Mouse (Mus musculus): ENCODE results near the gene Ifitm10. TPM values are rescaled to one million over a fixed set of nuclear protein-coding genes. Genes with fewer than 3 reads are reported as not detected.

The Ifitm10 gene
- polyA plus RNA-seq, 1 experiment = 1.5 TPM

DNA sequence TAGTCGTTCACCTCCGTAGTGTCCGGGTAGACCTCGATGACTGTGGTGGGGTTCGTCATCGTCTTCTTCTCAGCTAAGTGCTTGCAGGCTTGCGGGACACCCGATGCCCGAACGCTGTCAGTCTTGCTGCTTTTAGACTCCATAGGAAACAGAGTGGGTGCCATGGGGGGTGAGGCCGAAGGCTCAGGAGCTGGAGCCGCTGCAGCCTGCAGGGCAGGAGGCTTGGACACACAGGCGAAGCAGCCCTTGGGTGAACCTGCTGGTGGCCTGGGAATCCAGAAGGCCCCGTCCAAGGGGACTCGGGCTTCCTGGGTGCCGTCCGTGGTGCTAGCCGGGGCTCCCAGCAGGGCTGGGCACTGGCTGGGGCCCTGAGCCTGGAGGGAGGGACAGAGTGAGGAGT, 2.6 kb downstream of the Ifitm10 start:
- Histone ChIP-seq H3K4me3 (ENCODE audit: low read depth, low read length) (no peak overlapping the region), H3K27ac (ENCODE audit: insufficient read depth, low read depth, low read length) (no peak overlapping the region), H3K36me3 (ENCODE audit: control insufficient read depth, insufficient read depth, low read length) (peaks cover 9% of the 10 kb centered on the region), H3K4me1 (ENCODE audit: control insufficient read depth, insufficient read depth, insufficient read length, low read length) (no peaks in the 10 kb centered on the region), H3K27me3 (ENCODE audit: control insufficient read depth, insufficient read depth, low read length) (peaks cover 15% of the 10 kb centered on the region)
- 75% methylated on average over 18 of the region's 18 CpGs for WGBS
- TF ChIP-seq POLR2A (IDR thresholded peaks at IDR 0.05; ENCODE audit: low read depth, low read length) = no peak
- no peak for TF ChIP-seq CTCF (IDR thresholded peaks at IDR 0.05; ENCODE audit: extremely low read depth, insufficient read length, insufficient replicate concordance, low read depth, low read length)

DNA sequence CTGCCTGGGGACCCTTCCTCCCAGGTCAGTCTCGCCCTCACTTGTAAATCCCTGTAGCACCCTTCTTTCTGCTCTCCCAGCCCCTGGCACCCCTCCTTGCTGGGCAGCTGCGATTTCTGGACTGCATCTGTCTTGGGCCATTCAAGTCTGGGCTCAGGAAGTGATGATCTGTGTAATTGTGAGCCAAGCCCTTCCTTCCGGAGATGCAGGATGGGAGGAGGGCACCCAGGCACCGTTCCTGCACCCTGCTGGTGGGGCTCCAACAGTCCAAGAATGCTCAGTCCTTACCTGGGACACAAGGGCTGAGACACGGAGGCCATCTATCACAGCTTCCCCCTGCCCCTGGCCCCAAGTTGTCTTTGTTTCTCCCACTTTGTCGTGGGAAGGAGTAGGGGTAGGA, 3.7 kb downstream of the Ifitm10 start:
- WGBS = 57% methylated on average over 6 of the region's 6 CpGs
- TF ChIP-seq POLR2A (IDR thresholded peaks at IDR 0.05; ENCODE audit: low read depth, low read length) (no peak), CTCF (IDR thresholded peaks at IDR 0.05; ENCODE audit: extremely low read depth, insufficient read length, insufficient replicate concordance, low read depth, low read length) (no peak)
- Histone ChIP-seq H3K27ac (ENCODE audit: insufficient read depth, low read depth, low read length) (no peak overlapping the region), H3K4me3 (ENCODE audit: low read depth, low read length) (no peak overlapping the region), H3K4me1 (ENCODE audit: control insufficient read depth, insufficient read depth, insufficient read length, low read length) (no peaks in the 10 kb centered on the region), H3K36me3 (ENCODE audit: control insufficient read depth, insufficient read depth, low read length) (peaks cover 1% of the 10 kb centered on the region; the same call in 1 of the 2 replicates), H3K27me3 (ENCODE audit: control insufficient read depth, insufficient read depth, low read length) (peaks cover 15% of the 10 kb centered on the region)

DNA sequence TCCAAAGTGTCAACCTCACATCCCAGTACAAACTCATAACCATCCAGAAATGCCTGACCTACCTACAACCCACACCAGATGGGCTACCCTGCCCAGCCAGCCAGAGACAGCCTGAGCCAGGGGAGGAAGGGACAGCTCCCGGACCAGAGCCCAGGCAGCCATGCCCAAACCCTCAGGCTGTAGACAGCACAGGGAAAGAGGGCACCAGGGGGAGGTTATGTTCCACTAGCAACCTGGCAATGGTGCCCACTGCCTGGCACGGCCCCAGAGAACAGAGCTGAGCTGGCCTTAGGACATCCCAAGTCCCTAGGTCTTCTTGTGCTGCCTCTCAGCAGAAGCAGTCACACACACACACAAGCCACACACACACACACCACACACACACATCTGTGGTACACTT, 4.7 kb downstream of the Ifitm10 start:
- WGBS = 66% methylated on average over 2 of the region's 2 CpGs

DNA sequence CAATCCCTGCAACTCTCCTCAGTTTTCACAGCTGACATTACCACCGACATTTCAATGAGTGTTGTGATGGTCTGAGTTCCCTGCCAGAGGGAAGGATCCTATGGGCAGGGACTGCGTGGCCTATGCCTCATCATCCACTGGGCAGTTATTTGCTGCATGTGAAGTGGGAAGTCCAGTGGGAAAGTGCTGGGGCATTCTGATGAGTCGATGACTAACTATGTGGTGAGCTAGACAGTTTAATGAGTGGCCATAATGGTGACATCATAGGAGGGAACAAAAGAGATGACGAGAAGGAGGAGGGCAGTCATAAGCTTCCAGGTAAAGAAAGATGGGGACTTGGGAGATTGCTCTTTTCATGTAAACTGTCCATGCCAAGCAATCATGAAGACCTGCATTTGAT, 10.4 kb downstream of the Ifitm10 start:
- no peaks in the 10 kb centered on the region for H3K36me3 ChIP-seq (ENCODE audit: control insufficient read depth, insufficient read depth, low read length)
- no peaks in the 10 kb centered on the region for H3K4me1 ChIP-seq (ENCODE audit: control insufficient read depth, insufficient read depth, insufficient read length, low read length)
- H3K4me3 ChIP-seq (ENCODE audit: low read depth, low read length) = no peak overlapping the region
- WGBS = 53% methylated on average over 4 of the region's 4 CpGs
- H3K27ac ChIP-seq (ENCODE audit: insufficient read depth, low read depth, low read length) = no peak overlapping the region
- TF ChIP-seq CTCF (IDR thresholded peaks at IDR 0.05; ENCODE audit: extremely low read depth, insufficient read length, insufficient replicate concordance, low read depth, low read length) (no peak), POLR2A (IDR thresholded peaks at IDR 0.05; ENCODE audit: low read depth, low read length) (no peak)
- no peaks in the 10 kb centered on the region for H3K27me3 ChIP-seq (ENCODE audit: control insufficient read depth, insufficient read depth, low read length)

More for the DNA sequence above, 4.7 kb downstream of the Ifitm10 start:
- H3K36me3 ChIP-seq (ENCODE audit: control insufficient read depth, insufficient read depth, low read length) = no peaks in the 10 kb centered on the region
- H3K4me1 ChIP-seq (ENCODE audit: control insufficient read depth, insufficient read depth, insufficient read length, low read length) = no peaks in the 10 kb centered on the region
- peaks cover 15% of the 10 kb centered on the region for H3K27me3 ChIP-seq (ENCODE audit: control insufficient read depth, insufficient read depth, low read length)
- no peak overlapping the region for H3K4me3 ChIP-seq (ENCODE audit: low read depth, low read length)
- H3K27ac ChIP-seq (ENCODE audit: insufficient read depth, low read depth, low read length) = no peak overlapping the region
- no peak for TF ChIP-seq POLR2A (IDR thresholded peaks at IDR 0.05; ENCODE audit: low read depth, low read length)
- no peak for TF ChIP-seq CTCF (IDR thresholded peaks at IDR 0.05; ENCODE audit: extremely low read depth, insufficient read length, insufficient replicate concordance, low read depth, low read length)

DNA sequence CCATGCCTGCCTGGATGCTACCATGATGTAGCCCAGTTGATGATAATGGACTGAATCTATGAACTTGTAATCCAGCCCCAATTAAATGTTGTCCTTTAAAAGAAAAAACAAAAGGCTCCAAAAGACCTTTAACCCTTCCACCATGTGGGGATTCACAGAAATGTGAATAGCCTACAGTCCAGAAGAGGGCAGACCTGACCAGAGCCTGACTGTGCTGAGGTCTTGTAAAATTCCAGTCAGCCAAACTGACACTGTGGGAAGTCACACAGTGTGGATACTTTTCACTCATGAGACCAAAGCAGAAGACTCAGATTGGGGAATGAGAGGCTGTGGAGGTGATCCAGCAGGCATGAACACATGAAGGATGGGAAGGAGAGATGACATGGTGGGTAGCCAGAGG, 12.8 kb downstream of the Ifitm10 start:
- Histone ChIP-seq H3K4me3 (ENCODE audit: low read depth, low read length) (no peak overlapping the region), H3K36me3 (ENCODE audit: control insufficient read depth, insufficient read depth, low read length) (no peaks in the 10 kb centered on the region), H3K4me1 (ENCODE audit: control insufficient read depth, insufficient read depth, insufficient read length, low read length) (no peaks in the 10 kb centered on the region), H3K27me3 (ENCODE audit: control insufficient read depth, insufficient read depth, low read length) (no peaks in the 10 kb centered on the region), H3K27ac (ENCODE audit: insufficient read depth, low read depth, low read length) (no peak overlapping the region)
- TF ChIP-seq CTCF (IDR thresholded peaks at IDR 0.05; ENCODE audit: extremely low read depth, insufficient read length, insufficient replicate concordance, low read depth, low read length) (no peak), POLR2A (IDR thresholded peaks at IDR 0.05; ENCODE audit: low read depth, low read length) (no peak)

DNA sequence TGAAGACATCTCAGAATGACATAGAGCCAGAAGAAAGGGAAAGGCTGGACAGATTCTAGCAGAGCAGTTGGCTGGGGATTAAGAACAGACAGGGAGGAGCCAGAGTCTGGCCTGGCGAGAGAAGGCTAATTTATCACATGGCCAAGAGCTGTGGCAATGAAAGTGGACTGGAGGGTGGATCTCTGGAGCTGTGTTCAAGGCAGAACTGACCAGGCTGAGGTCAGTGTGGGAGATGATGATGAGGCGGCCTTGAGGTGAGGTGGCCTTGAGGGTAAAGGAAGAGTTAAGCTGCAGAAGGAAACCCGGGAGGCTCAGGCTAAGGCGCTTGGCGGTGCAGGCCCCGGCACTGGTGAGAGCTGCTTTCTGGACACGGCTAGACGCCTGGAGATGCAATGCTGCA, 14.4 kb downstream of the Ifitm10 start:
- 61% methylated on average over 8 of the region's 8 CpGs for WGBS
- Histone ChIP-seq H3K27ac (ENCODE audit: insufficient read depth, low read depth, low read length) (no peak overlapping the region), H3K4me3 (ENCODE audit: low read depth, low read length) (no peak overlapping the region), H3K4me1 (ENCODE audit: control insufficient read depth, insufficient read depth, insufficient read length, low read length) (no peaks in the 10 kb centered on the region), H3K36me3 (ENCODE audit: control insufficient read depth, insufficient read depth, low read length) (no peaks in the 10 kb centered on the region), H3K27me3 (ENCODE audit: control insufficient read depth, insufficient read depth, low read length) (no peaks in the 10 kb centered on the region)
- TF ChIP-seq POLR2A (IDR thresholded peaks at IDR 0.05; ENCODE audit: low read depth, low read length) (no peak), CTCF (IDR thresholded peaks at IDR 0.05; ENCODE audit: extremely low read depth, insufficient read length, insufficient replicate concordance, low read depth, low read length) (no peak)

DNA sequence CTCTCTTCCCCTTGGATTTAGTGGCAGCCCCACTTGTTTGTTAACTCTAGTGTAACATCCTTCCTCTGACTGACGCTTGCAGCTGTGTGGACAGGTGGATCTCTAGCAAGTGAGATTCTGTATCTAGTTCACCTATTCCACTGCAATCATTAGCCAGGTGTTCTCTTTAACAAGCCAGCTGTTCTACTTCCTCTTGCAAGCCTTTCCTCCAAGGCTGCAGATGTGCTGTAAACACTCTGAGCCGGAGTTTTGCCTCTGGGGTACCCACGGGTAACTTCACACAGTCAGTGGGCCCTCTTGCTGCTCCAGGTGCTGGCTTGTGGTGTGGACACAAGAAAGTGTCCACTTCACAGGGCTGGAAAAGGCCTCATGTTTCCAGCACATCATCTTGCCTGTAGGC, 16.0 kb downstream of the Ifitm10 start:
- no peak for TF ChIP-seq CTCF (IDR thresholded peaks at IDR 0.05; ENCODE audit: extremely low read depth, insufficient read length, insufficient replicate concordance, low read depth, low read length)
- TF ChIP-seq POLR2A (IDR thresholded peaks at IDR 0.05; ENCODE audit: low read depth, low read length) = no peak
- Histone ChIP-seq H3K36me3 (ENCODE audit: control insufficient read depth, insufficient read depth, low read length) (no peaks in the 10 kb centered on the region), H3K27me3 (ENCODE audit: control insufficient read depth, insufficient read depth, low read length) (no peaks in the 10 kb centered on the region), H3K27ac (ENCODE audit: insufficient read depth, low read depth, low read length) (no peak overlapping the region), H3K4me3 (ENCODE audit: low read depth, low read length) (no peak overlapping the region), H3K4me1 (ENCODE audit: control insufficient read depth, insufficient read depth, insufficient read length, low read length) (no peaks in the 10 kb centered on the region)
- WGBS = 32% methylated on average over 3 of the region's 3 CpGs

Measured in small intestine, adult 2 months (tissue).